Mouse (Mus musculus) heart, embryonic 16.5 days (tissue): Measurements from ENCODE around the gene Gm20388. TPM values are rescaled to one million over a fixed set of nuclear protein-coding genes. Genes with fewer than 3 reads are reported as not detected.

ENCODE experiments used
- ATAC-seq: fragments of 200-750 bp; cut with Nextera tagmentation; replicated peaks from 2 replicates; pipeline ENCODE4 v1.8.0; 2017; ENCODE audit warnings: moderate number of reproducible peaks; ENCODE audit not compliant: insufficient read depth, low FRiP score; ENCODE audit errors: extremely low read depth
- H3K27ac ChIP-seq: fragments of 300-500 bp; sonication (generic); 2 replicates; pipeline ENCODE4 v1.5.1; 2014; ENCODE audit warnings: mild to moderate bottlenecking, low read length, control low read depth, moderate library complexity
- H3K27me3 ChIP-seq: fragments of 300-500 bp; sonication (generic); 2 replicates; pipeline ENCODE4 v1.6.1; 2014; ENCODE audit warnings: low read length, mixed read lengths; ENCODE audit not compliant: control insufficient read depth, insufficient read depth
- H3K36me3 ChIP-seq: fragments of 300-500 bp; sonication (generic); 2 replicates; pipeline ENCODE4 v1.6.1; 2014; ENCODE audit not compliant: control insufficient read depth, insufficient read depth
- H3K4me1 ChIP-seq: fragments of 300-500 bp; sonication (generic); 2 replicates; pipeline ENCODE4 v1.6.1; 2014; ENCODE audit warnings: low read length, mixed read lengths; ENCODE audit not compliant: control insufficient read depth, insufficient read depth
- H3K4me2 ChIP-seq: fragments of 300-500 bp; sonication (generic); 2 replicates; pipeline ENCODE4 v1.6.1; 2014; ENCODE audit warnings: low read depth, mild to moderate bottlenecking, control low read depth, low read length
- H3K4me3 ChIP-seq: fragments of 300-500 bp; sonication (generic); 2 replicates; pipeline ENCODE4 v1.5.1; 2014; ENCODE audit warnings: mild to moderate bottlenecking, control low read depth, low read length
- H3K9ac ChIP-seq: fragments of 300-500 bp; sonication (generic); 2 replicates; pipeline ENCODE4 v1.6.1; 2014; ENCODE audit warnings: low read length, control low read depth
- H3K9me3 ChIP-seq: fragments of 300-500 bp; sonication (generic); replicated peaks from 2 replicates; pipeline ENCODE4 v1.6.1; 2016; ENCODE audit warnings: low read length; ENCODE audit not compliant: control insufficient read depth
- WGBS: fragments of 180-500 bp; shearing (Covaris S2); extraction: QIAGEN DNeasy Blood & Tissue Kit; methylation state at CpG from one replicate; pipeline ENCODE4 v1.1.7; 2014; 5-methylcytosine and 5-hydroxymethylcytosine counted together
- polyA plus RNA-seq: library from polyadenylated mRNA; unstranded; fragments of >200 nt; fragmentation: Nextera tagmentation; extraction: Ambion mirVana; gene quantifications from 2 replicates; pipeline ENCODE4 v1.2.1, GENCODE M21; 2015

Gene Gm20388
- polyA plus RNA-seq, 1 experiment from 2014 or later: 4.5 TPM

DNA sequence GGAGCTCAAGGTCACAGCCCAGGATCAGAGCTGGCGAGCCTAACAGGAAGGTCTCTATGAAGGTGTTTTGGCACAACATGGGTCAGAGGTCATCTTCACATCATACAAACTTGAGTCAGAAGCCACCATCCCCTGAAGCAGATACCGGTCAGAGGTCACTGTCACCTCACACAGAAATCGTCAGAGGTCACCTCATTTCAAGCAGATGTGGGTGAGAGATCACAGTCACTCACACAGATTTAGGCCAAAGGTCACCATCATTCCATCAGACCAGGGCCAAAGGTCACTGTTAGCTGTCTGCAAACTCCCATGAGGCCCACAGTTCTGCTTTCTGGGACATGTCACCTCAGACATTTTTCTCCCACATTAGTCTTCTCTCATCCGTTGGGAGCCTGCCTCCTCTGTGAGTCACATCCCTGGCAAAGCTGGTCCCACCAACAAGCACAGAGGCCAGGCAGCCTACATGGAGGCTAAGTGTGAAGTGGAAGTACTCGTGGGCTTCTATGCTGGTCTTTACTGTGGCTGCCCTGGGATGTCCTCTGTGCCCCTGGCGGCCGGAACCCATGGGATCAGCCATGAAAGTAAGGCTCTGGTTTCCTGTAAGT, 2784.9 kb downstream of the Gm20388 start:
- Histone ChIP-seq H3K27ac (no peak overlapping the region), H3K9ac (no peak overlapping the region)
- ATAC-seq: no peak

DNA sequence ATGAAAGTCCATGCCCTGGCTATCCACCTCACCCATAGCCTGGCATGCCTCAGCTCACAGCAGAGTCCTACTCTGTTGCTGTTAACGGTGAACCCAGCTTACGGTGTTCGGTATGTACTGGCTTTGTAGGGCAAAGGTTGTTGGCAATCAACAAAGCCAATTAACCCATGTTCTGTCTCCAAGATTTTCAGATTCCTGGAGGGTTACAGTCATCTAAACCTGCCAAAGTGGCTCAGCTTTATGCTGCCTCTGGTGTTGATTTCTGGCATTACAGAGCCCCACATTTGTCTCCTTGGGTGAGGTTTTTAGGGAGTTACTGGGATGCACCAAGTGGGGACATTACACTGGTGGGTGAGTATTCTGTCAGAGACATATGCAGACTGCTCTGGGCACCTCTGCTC, 2786.5 kb downstream of the Gm20388 start:
- H3K4me3 ChIP-seq: peak overlapping the region; percentile 47
- no peaks in the 10 kb centered on the region for H3K9me3 ChIP-seq
- no peak overlapping the region for H3K27ac ChIP-seq
- ATAC-seq: no peak
- no peaks in the 10 kb centered on the region; the same call in 1 of the 2 replicates for H3K4me1 ChIP-seq
- H3K36me3 ChIP-seq: no peaks in the 10 kb centered on the region
- H3K4me2 ChIP-seq: peak overlapping the region; percentile 58
- H3K27me3 ChIP-seq: peaks cover 2% of the 10 kb centered on the region; the same call in 1 of the 2 replicates
- H3K9ac ChIP-seq: no peak overlapping the region
- WGBS: 62% methylated on average over 3 of the region's 3 CpGs

More for the DNA sequence above, 2784.9 kb downstream of the Gm20388 start:
- Histone ChIP-seq H3K27me3 (peaks cover 2% of the 10 kb centered on the region; the same call in 1 of the 2 replicates), H3K36me3 (no peaks in the 10 kb centered on the region), H3K4me3 (no peak overlapping the region), H3K4me1 (peaks cover 3% of the 10 kb centered on the region; the same call in 1 of the 2 replicates), H3K4me2 (0 out of 2 replicates have a peak overlapping the region, but pooled peaks have one; percentile 10), H3K9me3 (no peaks in the 10 kb centered on the region)
- WGBS: 68% methylated on average over 7 of the region's 7 CpGs

GRCm38 (mm10) chr8:122697586-122697985, 2786.9 kb downstream of the Gm20388 start:
- peaks cover 2% of the 10 kb centered on the region; the same call in 1 of the 2 replicates for H3K27me3 ChIP-seq
- 61% methylated on average over 6 of the region's 6 CpGs for WGBS
- H3K36me3 ChIP-seq: no peaks in the 10 kb centered on the region
- peak overlapping the region; percentile 58 for H3K4me2 ChIP-seq
- H3K4me3 ChIP-seq: peak overlapping the region; percentile 47
- H3K4me1 ChIP-seq: no peaks in the 10 kb centered on the region; the same call in 1 of the 2 replicates
- peak overlapping the region; percentile 21; the same call in 1 of the 2 replicates for H3K27ac ChIP-seq
- H3K9ac ChIP-seq: peak overlapping the region; percentile 33; the same call in 1 of the 2 replicates
- no peak for ATAC-seq
- H3K9me3 ChIP-seq: no peaks in the 10 kb centered on the region

GRCm38 (mm10) chr8:122698254-122698768, 2787.7 kb downstream of the Gm20388 start:
- Histone ChIP-seq H3K4me2 (peak overlapping the region; percentile 58), H3K9ac (peak overlapping the region; percentile 33), H3K27ac (peak overlapping the region; percentile 68), H3K36me3 (no peaks in the 10 kb centered on the region), H3K4me1 (no peaks in the 10 kb centered on the region; the same call in 1 of the 2 replicates), H3K4me3 (peak overlapping the region; percentile 47), H3K27me3 (peaks cover 2% of the 10 kb centered on the region; the same call in 1 of the 2 replicates), H3K9me3 (no peaks in the 10 kb centered on the region)
- 53% methylated on average over 5 of the region's 5 CpGs for WGBS
- ATAC-seq: no peak

GRCm38 (mm10) chr8:122699005-122699492, 2788.4 kb downstream of the Gm20388 start, which contains the start of gene Cbfa2t3:
TSS of gene Cbfa2t3 (minus strand) at chr8:122699109.
- Histone ChIP-seq H3K4me1 (no peaks in the 10 kb centered on the region; the same call in 1 of the 2 replicates), H3K9ac (peak within 1 kb of the TSS; percentile 33), H3K4me2 (peak within 1 kb of the TSS; percentile 58), H3K27ac (peak within 1 kb of the TSS; percentile 68), H3K36me3 (no peaks in the 10 kb centered on the region), H3K9me3 (no peaks in the 10 kb centered on the region), H3K27me3 (no peaks in the 10 kb centered on the region; the same call in 1 of the 2 replicates), H3K4me3 (peak within 1 kb of the TSS; percentile 47)
- peak; percentile 45 for ATAC-seq
- 35% methylated on average over 13 of the region's 13 CpGs for WGBS

DNA sequence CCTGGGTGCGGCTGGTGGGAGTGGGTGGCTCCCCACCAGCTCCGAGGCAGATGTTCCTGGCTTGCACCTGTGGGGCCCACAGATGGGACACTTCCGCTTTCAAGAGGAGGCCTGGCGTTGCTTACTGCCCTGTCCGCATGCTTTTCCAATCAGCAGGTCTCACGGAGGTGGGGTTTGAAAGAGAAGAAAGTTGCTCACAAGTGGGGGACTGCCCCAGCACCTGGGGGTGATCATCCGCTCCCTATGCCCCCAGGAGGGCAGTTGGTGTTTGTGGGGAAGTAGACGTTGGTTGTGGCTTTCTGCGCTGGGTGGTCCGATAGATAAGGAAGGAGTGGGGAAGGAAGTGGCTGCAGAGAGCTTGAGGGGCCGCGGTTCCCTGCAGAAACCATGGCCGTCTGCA, 2790.0 kb downstream of the Gm20388 start:
- Histone ChIP-seq H3K9me3 (no peaks in the 10 kb centered on the region), H3K4me2 (no peak overlapping the region), H3K27ac (no peak overlapping the region), H3K27me3 (no peaks in the 10 kb centered on the region; the same call in 1 of the 2 replicates), H3K4me3 (no peak overlapping the region), H3K4me1 (0 out of 2 replicates have a peak, but pooled peaks cover 2% of the 10 kb centered on the region), H3K9ac (no peak overlapping the region), H3K36me3 (no peaks in the 10 kb centered on the region)
- ATAC-seq: no peak
- WGBS: 41% methylated on average over 13 of the region's 13 CpGs

DNA sequence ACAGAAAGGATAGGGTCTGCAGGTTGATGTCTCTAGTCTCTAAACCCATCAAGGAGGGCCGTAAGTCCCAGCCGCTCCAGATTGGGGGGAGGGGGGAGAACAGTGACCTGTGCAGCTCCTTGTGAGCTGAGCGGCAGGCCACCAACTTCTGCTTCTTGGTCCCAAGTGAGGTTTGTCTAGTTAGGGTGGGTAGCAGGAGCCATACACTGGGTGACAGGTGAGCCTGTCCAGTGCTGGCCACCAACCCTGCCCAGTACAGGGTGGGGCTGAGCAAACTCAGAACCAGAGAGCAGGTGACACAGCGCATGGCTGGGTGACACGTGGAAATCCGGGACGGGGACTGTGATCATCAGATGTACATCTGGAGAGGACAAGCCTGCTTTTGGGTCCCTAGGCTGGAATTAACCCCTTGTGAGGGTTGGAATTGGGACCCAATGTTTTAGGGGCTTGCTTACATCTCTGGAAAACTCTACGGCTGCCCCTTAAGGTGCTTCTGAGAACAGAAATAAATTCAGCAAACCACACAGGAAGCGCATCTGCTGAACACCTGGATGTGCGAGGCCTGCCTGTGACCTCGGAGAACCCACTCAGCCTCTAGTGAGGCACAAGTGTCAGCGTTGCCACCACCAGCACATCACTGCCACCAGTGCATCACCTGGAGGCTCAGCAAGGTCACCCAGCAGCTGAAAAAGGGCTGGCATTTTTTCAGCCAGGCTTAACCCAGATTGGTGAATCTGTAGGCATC, 2791.0 kb downstream of the Gm20388 start:
- Histone ChIP-seq H3K4me2 (peak overlapping the region; percentile 12; the same call in 1 of the 2 replicates), H3K9ac (no peak overlapping the region), H3K27ac (0 out of 2 replicates have a peak overlapping the region, but pooled peaks have one; percentile 19), H3K36me3 (no peaks in the 10 kb centered on the region), H3K27me3 (no peaks in the 10 kb centered on the region; the same call in 1 of the 2 replicates), H3K4me1 (0 out of 2 replicates have a peak, but pooled peaks cover 3% of the 10 kb centered on the region), H3K4me3 (no peak overlapping the region), H3K9me3 (no peaks in the 10 kb centered on the region)
- 78% methylated on average over 12 of the region's 12 CpGs for WGBS
- no peak for ATAC-seq

GRCm38 (mm10) chr8:122702301-122702941, 2791.8 kb downstream of the Gm20388 start:
- no peak for ATAC-seq
- no peaks in the 10 kb centered on the region for H3K9me3 ChIP-seq
- H3K4me2 ChIP-seq: peak overlapping the region; percentile 12; the same call in 1 of the 2 replicates
- H3K4me3 ChIP-seq: no peak overlapping the region
- no peak overlapping the region for H3K27ac ChIP-seq
- WGBS: 45% methylated on average over 10 of the region's 10 CpGs
- no peak overlapping the region for H3K9ac ChIP-seq
- no peaks in the 10 kb centered on the region; the same call in 1 of the 2 replicates for H3K27me3 ChIP-seq
- H3K36me3 ChIP-seq: no peaks in the 10 kb centered on the region
- H3K4me1 ChIP-seq: 0 out of 2 replicates have a peak, but pooled peaks cover 3% of the 10 kb centered on the region
